Mouse (Mus musculus): Measurements from ENCODE around the gene Vegfd. TPM values are rescaled to one million over a fixed set of nuclear protein-coding genes. Genes with fewer than 3 reads are reported as not detected.

Vegfd gene
- 1.2 and 1.3 TPM in 2 replicates for polyA plus RNA-seq (2016; fragmentation: Nextera tagmentation; extraction: Ambion mirVana)

- 42% methylated on average over 3 of the region's 3 CpGs for WGBS
- Histone ChIP-seq H3K9me3 (no peaks in the 10 kb centered on the region), H3K27ac (no peak within 1 kb of the TSS), H3K36me3 (replicated peaks) (no peaks in the 10 kb centered on the region), H3K27me3 (ENCODE audit: poor library complexity, severe bottlenecking) (peaks cover 51% of the 10 kb centered on the region), H3K4me3 (no peak within 1 kb of the TSS), H3K4me1 (no peaks in the 10 kb centered on the region)
- DNase-seq (ENCODE audit: extremely low spot score, low spot score) = no peak
Measured at GRCm38 (mm10) chrX:164373081-164373480, at the start of gene Vegfd. Vegfd (plus strand) TSS chrX:164373378.

DNA sequence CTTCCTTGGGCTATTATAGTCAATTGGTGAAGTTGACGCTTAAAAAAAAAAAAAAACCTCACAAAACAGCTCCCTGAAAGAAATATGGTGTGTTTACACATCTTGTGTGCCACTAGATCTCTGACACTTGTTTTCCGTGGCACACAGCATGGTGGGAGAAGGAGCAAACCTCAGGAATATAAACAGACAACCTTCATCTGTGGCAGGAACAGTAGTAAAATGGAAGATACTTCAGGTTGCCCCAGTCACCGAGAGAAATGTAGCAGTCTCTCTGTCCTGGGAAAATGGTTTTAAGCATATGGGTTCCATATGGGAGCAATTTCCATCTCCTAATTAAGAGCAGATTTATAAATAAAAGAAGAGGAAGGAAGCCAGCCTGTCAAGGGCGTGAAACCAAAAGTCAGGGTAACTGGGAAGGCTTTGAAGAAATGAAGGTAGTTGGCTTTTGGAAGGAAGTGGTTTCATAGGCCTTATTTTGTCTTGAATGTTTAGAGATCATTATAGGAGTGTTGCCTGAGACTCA, 49.7 kb upstream of the Vegfd start:
- WGBS = 70% methylated on average over 4 of the region's 4 CpGs
- no peaks in the 10 kb centered on the region for H3K9me3 ChIP-seq
- no peaks in the 10 kb centered on the region for H3K4me1 ChIP-seq
- no peak for DNase-seq (ENCODE audit: extremely low spot score, low spot score)
- no peak overlapping the region for H3K4me3 ChIP-seq
- H3K27me3 ChIP-seq (ENCODE audit: poor library complexity, severe bottlenecking) = peaks cover 50% of the 10 kb centered on the region
- H3K27ac ChIP-seq = no peak overlapping the region
- no peaks in the 10 kb centered on the region for H3K36me3 ChIP-seq (replicated peaks)

GRCm38 (mm10) chrX:164330351-164330750, 42.8 kb upstream of the Vegfd start:
- Histone ChIP-seq H3K9me3 (no peaks in the 10 kb centered on the region), H3K27ac (no peak overlapping the region), H3K4me1 (no peaks in the 10 kb centered on the region), H3K4me3 (no peak overlapping the region), H3K27me3 (ENCODE audit: poor library complexity, severe bottlenecking) (peaks cover 34% of the 10 kb centered on the region), H3K36me3 (replicated peaks) (no peaks in the 10 kb centered on the region)
- 93% methylated on average over 2 of the region's 2 CpGs for WGBS
- DNase-seq (ENCODE audit: extremely low spot score, low spot score) = no peak

GRCm38 (mm10) chrX:164330766-164331165, 42.4 kb upstream of the Vegfd start:
- Histone ChIP-seq H3K4me3 (no peak overlapping the region), H3K27me3 (ENCODE audit: poor library complexity, severe bottlenecking) (peaks cover 34% of the 10 kb centered on the region), H3K4me1 (no peaks in the 10 kb centered on the region), H3K27ac (no peak overlapping the region), H3K9me3 (no peaks in the 10 kb centered on the region), H3K36me3 (replicated peaks) (no peaks in the 10 kb centered on the region)
- DNase-seq (ENCODE audit: extremely low spot score, low spot score) = no peak
- 82% methylated on average over 3 of the region's 3 CpGs for WGBS

GRCm38 (mm10) chrX:164338591-164338990, 34.6 kb upstream of the Vegfd start:
- no peak for DNase-seq (ENCODE audit: extremely low spot score, low spot score)
- Histone ChIP-seq H3K27ac (no peak overlapping the region), H3K36me3 (replicated peaks) (no peaks in the 10 kb centered on the region), H3K4me3 (no peak overlapping the region), H3K4me1 (no peaks in the 10 kb centered on the region), H3K27me3 (ENCODE audit: poor library complexity, severe bottlenecking) (peaks cover 36% of the 10 kb centered on the region), H3K9me3 (no peaks in the 10 kb centered on the region)
- WGBS = 87% methylated on average over 4 of the region's 4 CpGs

GRCm38 (mm10) chrX:164345359-164345938, 27.7 kb upstream of the Vegfd start:
- peaks cover 50% of the 10 kb centered on the region for H3K27me3 ChIP-seq (ENCODE audit: poor library complexity, severe bottlenecking)
- H3K9me3 ChIP-seq = no peaks in the 10 kb centered on the region
- no peaks in the 10 kb centered on the region for H3K36me3 ChIP-seq (replicated peaks)
- no peak overlapping the region for H3K4me3 ChIP-seq
- no peak for DNase-seq (ENCODE audit: extremely low spot score, low spot score)
- 93% methylated on average over 4 of the region's 4 CpGs for WGBS
- no peaks in the 10 kb centered on the region for H3K4me1 ChIP-seq
- H3K27ac ChIP-seq = no peak overlapping the region

GRCm38 (mm10) chrX:164348937-164349336, 24.2 kb upstream of the Vegfd start:
- no peak for DNase-seq (ENCODE audit: extremely low spot score, low spot score)
- Histone ChIP-seq H3K4me3 (no peak overlapping the region), H3K36me3 (replicated peaks) (no peaks in the 10 kb centered on the region), H3K4me1 (no peaks in the 10 kb centered on the region), H3K9me3 (no peaks in the 10 kb centered on the region), H3K27me3 (ENCODE audit: poor library complexity, severe bottlenecking) (peaks cover 36% of the 10 kb centered on the region), H3K27ac (no peak overlapping the region)
- 92% methylated on average over 3 of the region's 3 CpGs for WGBS

- 0 out of 2 replicates have a peak, but pooled peaks cover 10% of the 10 kb centered on the region for H3K27me3 ChIP-seq (ENCODE audit: poor library complexity, severe bottlenecking)
- WGBS = 89% methylated on average over 4 of the region's 4 CpGs
- no peak overlapping the region for H3K4me3 ChIP-seq
- H3K4me1 ChIP-seq = no peaks in the 10 kb centered on the region
- no peak for DNase-seq (ENCODE audit: extremely low spot score, low spot score)
- no peaks in the 10 kb centered on the region for H3K9me3 ChIP-seq
- no peaks in the 10 kb centered on the region for H3K36me3 ChIP-seq (replicated peaks)
- H3K27ac ChIP-seq = no peak overlapping the region
Measured at GRCm38 (mm10) chrX:164365153-164365865, 7.9 kb upstream of the Vegfd start.

GRCm38 (mm10) chrX:164370576-164370975, 2.6 kb upstream of the Vegfd start:
- no peaks in the 10 kb centered on the region for H3K36me3 ChIP-seq (replicated peaks)
- 86% methylated on average over 3 of the region's 3 CpGs for WGBS

GRCm38 (mm10) chrX:164374586-164374985, 1.4 kb downstream of the Vegfd start:
- no peaks in the 10 kb centered on the region for H3K36me3 ChIP-seq (replicated peaks)
- WGBS = 67% methylated on average over 5 of the region's 5 CpGs
- no peak overlapping the region for H3K4me3 ChIP-seq
- no peak for DNase-seq (ENCODE audit: extremely low spot score, low spot score)
- H3K4me1 ChIP-seq = no peaks in the 10 kb centered on the region
- no peaks in the 10 kb centered on the region for H3K9me3 ChIP-seq
- peaks cover 66% of the 10 kb centered on the region for H3K27me3 ChIP-seq (ENCODE audit: poor library complexity, severe bottlenecking)
- H3K27ac ChIP-seq = no peak overlapping the region

More at GRCm38 (mm10) chrX:164370576-164370975, 2.6 kb upstream of the Vegfd start:
- H3K4me3 ChIP-seq = no peak overlapping the region
- H3K27me3 ChIP-seq (ENCODE audit: poor library complexity, severe bottlenecking) = peaks cover 41% of the 10 kb centered on the region
- H3K27ac ChIP-seq = no peak overlapping the region
- no peaks in the 10 kb centered on the region for H3K4me1 ChIP-seq
- DNase-seq (ENCODE audit: extremely low spot score, low spot score) = no peak
- no peaks in the 10 kb centered on the region for H3K9me3 ChIP-seq

DNA sequence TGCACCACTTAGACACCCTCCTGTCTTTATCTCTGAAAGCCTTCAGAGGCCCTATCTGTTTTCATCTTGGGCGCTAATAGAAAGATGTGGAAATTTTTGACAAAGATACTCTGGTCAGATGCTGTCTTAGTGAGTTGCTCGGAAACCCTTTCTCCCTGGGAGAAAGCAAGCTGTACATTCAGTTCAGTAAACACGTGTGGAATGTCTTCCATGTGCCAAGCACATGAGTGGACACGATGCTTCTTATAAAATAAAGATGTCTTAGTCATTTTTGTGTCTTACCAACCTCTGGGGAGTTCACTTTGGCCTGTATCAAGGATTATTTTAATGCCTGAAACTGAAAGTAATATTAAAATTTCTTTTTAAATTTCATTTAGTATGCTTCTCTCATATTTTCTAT, 6.5 kb downstream of the Vegfd start:
- H3K36me3 ChIP-seq (replicated peaks) = no peaks in the 10 kb centered on the region
- H3K9me3 ChIP-seq = no peaks in the 10 kb centered on the region
- WGBS = 85% methylated on average over 4 of the region's 4 CpGs
- H3K27ac ChIP-seq = no peak overlapping the region
- H3K27me3 ChIP-seq (ENCODE audit: poor library complexity, severe bottlenecking) = peaks cover 70% of the 10 kb centered on the region
- DNase-seq (ENCODE audit: extremely low spot score, low spot score) = no peak
- H3K4me3 ChIP-seq = no peak overlapping the region
- H3K4me1 ChIP-seq = no peaks in the 10 kb centered on the region

GRCm38 (mm10) chrX:164381618-164382408, 8.6 kb downstream of the Vegfd start:
- H3K27ac ChIP-seq = peak overlapping the region; percentile 70
- DNase-seq (ENCODE audit: extremely low spot score, low spot score) = peak; percentile 80
- no peaks in the 10 kb centered on the region for H3K9me3 ChIP-seq
- H3K4me3 ChIP-seq = peak overlapping the region; percentile 50
- peaks cover 65% of the 10 kb centered on the region for H3K27me3 ChIP-seq (ENCODE audit: poor library complexity, severe bottlenecking)
- H3K4me1 ChIP-seq = no peaks in the 10 kb centered on the region
- H3K36me3 ChIP-seq (replicated peaks) = no peaks in the 10 kb centered on the region
- 17% methylated on average over 32 of the region's 33 CpGs for WGBS
